Mouse (Mus musculus) left cerebral cortex, postnatal 36 days (tissue): ENCODE measurements around the gene Sat2. TPM values are rescaled to one million over a fixed set of nuclear protein-coding genes. Genes with fewer than 3 reads are reported as not detected.
"Not testable (repeated sequence)": the region's sequence is repeated elsewhere in the genome, so short reads cannot be mapped to it uniquely, and the experiment has no call there.

ENCODE experiments used
- DNase-seq, 2 experiments: peaks; one replicate each; pipeline ENCODE4 v3.0.0; 2021 to 2022; ENCODE audit warnings: low spot score in 2 of 2, mixed read lengths in 1 of 2
- intact Hi-C: fragments of 180-260 bp; cut with DNase I; formaldehyde crosslinking; loops from one replicate; pipeline ENCODE4 v1.15.1; 2025
- total RNA-seq, 2 experiments: library from RNA; stranded (reverse); gene quantifications; 2 replicates each; pipeline ENCODE4 v1.2.3; 2021

Gene Sat2
- total RNA-seq, 2 experiments from 2014 or later, result 9.5 to 11.2 TPM

DNA sequence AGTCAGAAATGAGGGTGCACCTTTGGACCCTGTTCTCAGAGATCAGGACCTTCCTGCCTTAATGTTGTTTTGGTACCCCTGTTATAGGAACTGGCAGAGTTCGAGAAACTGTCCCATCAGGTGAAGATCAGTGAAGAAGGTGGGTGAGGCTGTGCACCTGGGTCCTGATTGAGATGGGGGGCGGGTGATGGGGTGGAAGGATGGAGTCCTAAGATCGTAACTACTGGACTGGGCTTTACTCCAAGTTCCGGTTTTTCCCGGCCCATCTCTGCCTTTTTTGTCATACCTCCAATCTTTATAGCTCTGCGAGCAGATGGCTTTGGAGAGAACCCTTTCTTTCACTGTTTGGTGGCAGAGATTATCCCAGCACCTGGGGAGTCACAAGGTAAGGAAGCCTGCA is 582 bp downstream of the Sat2 start:
- no peak for DNase-seq
- intact Hi-C loops, result no loop called here

DNA sequence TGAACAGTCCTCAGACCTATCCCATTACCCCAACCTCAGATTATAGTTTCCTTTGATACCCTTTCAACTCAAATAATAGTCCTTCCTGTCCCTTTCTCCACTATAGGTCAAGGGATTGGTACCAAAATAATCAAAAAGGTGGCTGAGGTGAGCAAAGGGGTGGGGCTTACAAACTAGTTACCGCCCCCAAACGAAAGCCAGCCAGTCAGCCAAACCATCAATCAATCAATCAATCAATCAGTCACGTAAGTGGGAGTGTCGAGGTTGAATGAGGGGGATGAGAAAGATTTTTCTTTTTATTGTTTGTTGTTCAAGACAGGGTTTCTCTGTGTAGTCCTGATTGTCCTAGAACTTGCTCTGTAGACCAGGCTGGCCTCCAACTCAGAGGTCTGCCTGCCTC is 1.2 kb downstream of the Sat2 start:
- intact Hi-C loops, result no loop called here
- no peak for DNase-seq

- DNase-seq, intact Hi-C loops: not testable (repeated sequence)
Observed at GRCm38 (mm10) chr11:69624339-69624738, 2.5 kb downstream of the Sat2 start.

DNA sequence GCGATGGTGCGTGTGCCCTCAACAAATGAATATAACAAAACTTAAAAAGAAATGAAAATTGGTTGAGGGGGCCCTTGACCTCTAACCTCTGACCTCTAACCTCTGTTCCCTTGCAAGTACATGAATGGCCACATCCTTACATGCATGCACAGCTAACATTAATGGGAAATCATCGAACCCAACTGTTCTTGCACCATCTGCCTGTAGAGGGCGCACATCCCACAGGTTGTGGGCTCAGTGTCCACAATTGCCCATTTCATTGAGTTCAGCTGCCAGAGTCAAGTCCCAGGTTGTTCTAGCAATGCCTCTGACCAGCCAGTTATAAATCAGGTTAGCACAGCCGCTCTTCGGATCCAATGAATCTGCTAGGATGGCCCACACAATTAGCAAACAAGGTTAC is 6.5 kb downstream of the Sat2 start:
- intact Hi-C loops, result no loop called here
- peak; percentile 46 to 57 for DNase-seq

- intact Hi-C loops, result no loop called here
Observed at GRCm38 (mm10) chr11:69629802-69630201, 8.0 kb downstream of the Sat2 start.

DNA sequence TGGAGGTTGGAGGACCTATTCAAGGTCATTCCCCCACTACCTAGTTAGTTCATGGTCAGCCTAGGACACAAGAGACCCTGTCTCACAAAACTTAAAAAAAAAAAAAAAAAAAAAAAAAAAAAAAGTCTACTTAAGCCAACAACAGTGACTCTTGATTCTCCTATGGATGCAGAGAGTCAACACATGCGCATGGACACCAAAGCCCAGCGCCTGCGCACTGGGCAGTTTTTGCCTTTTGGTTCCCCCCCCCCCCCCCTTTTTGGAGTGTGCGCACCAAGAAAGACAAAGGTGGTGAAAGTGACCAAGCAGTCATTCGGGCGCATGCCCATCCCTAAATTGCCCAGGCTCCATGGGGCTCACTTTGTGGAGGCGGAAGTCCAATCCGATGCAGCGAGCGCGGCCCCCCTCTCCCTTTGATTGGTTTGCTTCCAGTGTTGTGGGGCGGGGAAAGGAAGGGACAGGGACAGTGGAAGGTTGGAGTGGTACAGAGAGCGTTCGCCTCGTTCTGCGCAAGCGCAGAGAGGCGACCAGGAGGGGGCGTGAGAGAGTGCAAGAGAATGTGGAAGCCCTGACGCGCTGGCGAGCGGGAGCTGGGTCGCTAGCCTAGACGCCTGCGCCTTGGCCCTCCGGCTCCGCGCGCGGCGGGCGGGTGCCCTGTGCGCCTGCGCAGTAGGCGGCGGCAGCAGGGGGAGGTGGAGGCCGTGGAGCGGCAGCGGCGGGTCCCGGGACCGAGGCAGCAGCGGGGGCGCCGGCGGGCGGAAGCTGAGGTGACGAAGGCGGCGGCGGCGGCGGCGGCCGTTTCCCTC is 10.7 kb downstream of the Sat2 start, which contains the start of gene Fxr2:
Gene Fxr2 (plus strand): TSS at position 707 of the 806 bp plus-strand sequence.
- intact Hi-C loops, result no loop called here
- DNase-seq, result peak; percentile 100

More at GRCm38 (mm10) chr11:69629802-69630201, 8.0 kb downstream of the Sat2 start:
- DNase-seq, result no peak

DNA sequence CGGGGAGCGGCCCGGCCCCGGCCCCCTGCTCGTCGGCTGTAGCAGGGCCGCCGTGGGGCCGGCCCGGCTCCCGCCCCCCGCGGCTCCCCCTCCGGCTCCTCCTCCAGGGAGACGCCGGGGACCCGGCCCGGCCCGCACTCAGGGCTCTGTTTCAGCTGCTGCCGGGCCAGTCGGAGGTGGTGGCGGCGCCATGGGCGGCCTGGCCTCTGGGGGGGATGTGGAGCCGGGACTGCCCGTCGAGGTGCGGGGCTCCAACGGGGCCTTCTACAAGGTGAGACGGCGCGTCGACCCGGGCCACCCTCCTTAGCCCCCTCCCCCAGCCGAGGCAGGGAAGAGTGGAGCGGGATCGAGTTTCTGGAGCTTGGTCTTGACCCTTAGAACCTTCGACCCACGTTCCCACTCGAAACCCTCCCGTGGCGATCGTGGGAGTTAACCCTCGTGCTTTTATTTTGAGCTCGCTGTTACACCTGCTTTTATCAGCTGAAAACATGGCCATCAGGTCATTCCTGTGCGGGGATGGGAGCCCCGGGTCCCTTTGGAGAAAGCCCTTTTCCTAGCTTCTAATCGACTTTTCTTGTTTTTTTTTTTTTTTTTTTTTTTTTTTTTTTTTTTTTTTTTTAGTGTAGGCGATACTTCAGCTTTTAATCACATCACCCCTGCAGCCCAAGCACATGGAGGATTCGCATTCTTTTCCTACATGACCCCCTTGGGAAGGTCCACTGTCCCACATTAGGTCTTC is 11.5 kb downstream of the Sat2 start:
- intact Hi-C loops, result no loop called here
- DNase-seq, result no peak

- DNase-seq, result no peak
- intact Hi-C loops, result no loop called here
Observed at GRCm38 (mm10) chr11:69635471-69635870, 13.6 kb downstream of the Sat2 start.

DNA sequence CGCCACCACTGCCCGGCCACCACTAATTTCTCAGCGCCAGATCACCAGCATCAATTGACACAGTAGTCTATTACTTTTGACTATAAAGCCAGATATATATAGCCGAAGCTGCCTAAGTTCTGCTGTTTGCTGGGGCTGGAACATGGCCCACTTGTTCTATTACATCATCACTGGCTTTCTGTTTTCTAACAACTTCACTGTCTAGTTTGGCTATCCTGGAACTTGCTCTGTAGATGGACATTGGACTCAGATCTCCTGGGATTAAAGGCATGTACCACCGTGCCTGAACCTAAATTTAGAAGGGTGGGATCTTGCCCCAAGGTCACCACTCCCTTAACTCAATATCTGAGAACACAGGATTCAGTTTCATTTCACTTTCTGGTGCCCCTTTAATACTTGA is 24.0 kb downstream of the Sat2 start:
- DNase-seq, result no peak
- intact Hi-C loops, result no loop called here

DNA sequence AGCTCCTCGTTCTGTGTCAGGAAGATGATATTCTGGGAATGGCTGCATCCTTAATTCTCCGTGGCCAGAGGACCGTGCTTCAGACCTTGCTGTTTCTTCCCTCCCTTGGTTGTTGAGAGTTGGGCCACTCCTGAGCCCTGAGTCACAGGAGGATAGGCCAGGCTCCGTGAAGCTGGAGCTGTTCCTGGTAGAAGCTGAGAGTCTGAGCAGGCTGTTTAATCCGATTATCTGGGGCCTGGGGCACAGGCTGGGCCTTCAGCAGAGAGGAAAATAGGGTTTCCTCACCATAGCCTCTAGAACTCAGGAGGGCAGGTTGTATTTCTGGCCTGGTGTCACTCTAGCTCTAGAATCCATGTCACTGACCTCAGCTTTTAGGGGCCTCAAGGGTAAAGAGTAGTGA is 31.6 kb downstream of the Sat2 start:
- no peak for DNase-seq
- intact Hi-C loops, result no loop called here

DNA sequence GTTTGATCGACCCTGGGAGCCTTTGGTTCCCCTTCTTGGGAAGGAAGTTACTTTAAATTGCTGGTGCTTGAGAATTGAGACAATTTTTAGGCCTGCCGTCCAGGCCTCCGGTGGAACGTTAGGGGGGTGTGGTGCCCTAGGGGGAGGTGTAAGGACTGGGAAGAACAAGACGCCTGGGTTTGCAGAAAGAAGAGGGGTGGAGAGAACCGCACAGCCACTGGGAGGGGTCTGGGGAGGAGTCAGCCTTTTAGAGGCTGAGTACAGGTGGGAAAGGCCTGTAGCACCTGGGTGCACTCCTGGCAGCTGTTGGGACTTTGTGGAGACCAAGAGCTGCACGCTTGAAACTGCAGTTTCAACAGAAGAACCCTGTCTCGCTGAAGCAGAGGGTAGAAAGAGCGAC is 32.9 kb downstream of the Sat2 start:
- intact Hi-C loops, result no loop called here
- no peak for DNase-seq

- peak; percentile 62 to 63 for DNase-seq
- intact Hi-C loops, result no loop called here
Observed at GRCm38 (mm10) chr11:69655264-69656064, 33.6 kb downstream of the Sat2 start, which contains the start of gene Sox15. TSS of gene Sox15 (plus strand) at chr11:69655314.

GRCm38 (mm10) chr11:69656065-69656455 is 34.2 kb downstream of the Sat2 start:
- peak in 1 of 2 experiments; percentile 1 for DNase-seq
- intact Hi-C loops, result no loop called here

- intact Hi-C loops, result no loop called here
- peak in 1 of 2 experiments; percentile 0 for DNase-seq
Observed at GRCm38 (mm10) chr11:69656617-69657461, 35.0 kb downstream of the Sat2 start.

- DNase-seq, result peak in 1 of 2 experiments; percentile 33
- intact Hi-C loops, result no loop called here
Observed at GRCm38 (mm10) chr11:69657462-69657881, 35.6 kb downstream of the Sat2 start.

GRCm38 (mm10) chr11:69661221-69661881 is 39.5 kb downstream of the Sat2 start:
- intact Hi-C loops, result no loop called here

DNA sequence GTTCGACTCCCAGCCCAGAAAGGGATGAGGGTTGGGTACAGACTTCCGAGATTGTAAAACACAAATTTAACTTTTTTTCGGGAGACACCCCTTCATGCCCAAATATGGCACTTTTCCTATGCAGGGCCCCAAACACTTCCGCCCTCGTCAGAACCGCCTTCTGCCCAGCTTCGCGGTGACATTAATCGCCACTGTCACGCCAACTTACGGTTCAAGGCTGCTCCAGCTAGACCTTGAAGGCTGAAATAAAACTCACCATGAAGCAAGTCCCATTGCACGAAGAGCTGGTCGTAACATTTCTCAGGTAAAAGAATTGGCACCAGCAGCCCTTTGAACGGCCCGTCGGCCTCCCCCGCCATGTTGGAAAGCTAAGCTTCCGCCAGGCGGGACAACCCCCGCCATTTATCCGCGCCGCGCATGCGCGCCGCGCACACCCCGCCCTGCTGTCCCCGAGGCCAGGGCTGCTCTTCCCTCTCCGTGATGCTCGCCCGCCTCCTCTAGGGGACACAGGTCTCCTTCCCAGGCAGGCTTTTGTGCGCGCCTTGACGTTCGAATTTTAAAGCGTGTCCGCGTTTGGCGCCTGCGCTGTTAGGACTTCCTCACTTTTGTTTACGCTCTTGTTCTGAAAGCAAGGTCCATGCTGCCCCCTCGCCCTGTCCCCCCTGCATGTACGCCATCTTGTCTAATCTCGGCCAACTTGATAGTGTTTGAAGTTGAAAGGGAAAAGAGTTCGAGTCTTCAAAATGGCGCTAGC is 40.6 kb downstream of the Sat2 start, which contains the start of gene Mpdu1:
Gene Mpdu1 (minus strand): TSS at position 430 of the 754 bp plus-strand sequence.
- intact Hi-C loops, result no loop called here
- peak; percentile 93 to 96 for DNase-seq

More at GRCm38 (mm10) chr11:69661221-69661881, 39.5 kb downstream of the Sat2 start:
- DNase-seq, result no peak
